Mouse (Mus musculus) myocyte (in vitro differentiated cells): ENCODE results near the gene Smox.

Source experiments
- CEBPB ChIP-seq: IDR thresholded peaks from 2 replicates; pipeline ENCODE4 v1.6.1; 2011; ENCODE audit warnings: mild to moderate bottlenecking, moderate library complexity; ENCODE audit not compliant: poor library complexity, insufficient read depth, severe bottlenecking
- MYOD1 ChIP-seq, 3 experiments: IDR thresholded peaks; one replicate each; pipeline ENCODE4 v1.6.1; 2011; ENCODE audit warnings: control low read depth in 2 of 3, low read depth in 2 of 3, mild to moderate bottlenecking in 2 of 3, moderate library complexity in 1 of 3; ENCODE audit not compliant: insufficient read length in 2 of 3, control insufficient read depth in 1 of 3
- POLR2A ChIP-seq: IDR thresholded peaks from one replicate; pipeline ENCODE4 v1.6.1; 2011; ENCODE audit warnings: low read depth, mild to moderate bottlenecking, control low read depth, moderate library complexity; ENCODE audit not compliant: insufficient read length
- POLR2AphosphoS2 ChIP-seq: IDR thresholded peaks from one replicate; pipeline ENCODE4 v1.6.1; 2011; ENCODE audit warnings: low read depth, control low read depth; ENCODE audit not compliant: insufficient read length
- TCF12 ChIP-seq: IDR thresholded peaks from one replicate; pipeline ENCODE4 v1.6.1; 2011; ENCODE audit warnings: mild to moderate bottlenecking, control low read depth; ENCODE audit not compliant: poor library complexity, insufficient read depth, severe bottlenecking
- USF1 ChIP-seq: IDR thresholded peaks from one replicate; pipeline ENCODE4 v1.6.1; 2011; ENCODE audit warnings: low read depth, mild to moderate bottlenecking, control low read depth, moderate library complexity

DNA sequence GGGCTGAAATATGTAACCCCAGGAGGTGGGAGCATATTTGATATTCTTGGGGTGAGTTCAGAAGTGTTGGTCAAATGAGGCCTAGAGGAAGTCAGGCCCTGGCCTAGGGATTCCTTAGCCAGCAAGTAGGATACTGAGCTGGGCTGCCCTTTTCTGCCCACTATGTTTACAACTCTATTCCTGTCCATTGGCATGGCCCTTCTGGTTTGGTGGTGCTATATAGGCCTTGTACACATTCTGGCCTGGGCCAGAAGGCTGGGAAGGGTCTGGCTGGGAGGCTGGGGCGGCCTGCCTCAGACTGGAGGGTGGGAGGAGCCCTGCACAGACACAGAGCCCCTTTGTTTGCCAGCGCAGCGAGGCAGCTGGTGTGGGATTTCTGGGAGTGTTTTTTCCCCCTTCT, 15.1 kb downstream of the Smox start:
- no peak for TF ChIP-seq POLR2A
- TF ChIP-seq POLR2AphosphoS2 = no peak
- TF ChIP-seq USF1 = no peak
- TF ChIP-seq CEBPB = no peak
- TF ChIP-seq MYOD1 (IDR thresholded peaks at IDR 0.05; ENCODE audit: control insufficient read depth in 1 of 3, insufficient read length in 2 of 3, low read depth in 2 of 3) = no peak
- TF ChIP-seq TCF12 = no peak
